Mouse (Mus musculus) thymus, adult 2 months (tissue): ENCODE measurements around the gene Itgb5.

Experiments used
- CTCF ChIP-seq: fragments of 200-500 bp; IDR thresholded peaks from 2 replicates; pipeline ENCODE4 v1.5.1; 2012; ENCODE audit warnings: mild to moderate bottlenecking, control low read depth, low read length, moderate library complexity, borderline replicate concordance; ENCODE audit not compliant: control insufficient read depth, poor library complexity, insufficient read depth; ENCODE audit errors: extremely low read depth
- POLR2A ChIP-seq: fragments of 200-500 bp; IDR thresholded peaks from 2 replicates; pipeline ENCODE4 v1.6.1; 2012; ENCODE audit warnings: mild to moderate bottlenecking, low read length, control low read depth, moderate library complexity; ENCODE audit not compliant: control insufficient read depth, poor library complexity, insufficient read depth; ENCODE audit errors: extremely low read depth

DNA sequence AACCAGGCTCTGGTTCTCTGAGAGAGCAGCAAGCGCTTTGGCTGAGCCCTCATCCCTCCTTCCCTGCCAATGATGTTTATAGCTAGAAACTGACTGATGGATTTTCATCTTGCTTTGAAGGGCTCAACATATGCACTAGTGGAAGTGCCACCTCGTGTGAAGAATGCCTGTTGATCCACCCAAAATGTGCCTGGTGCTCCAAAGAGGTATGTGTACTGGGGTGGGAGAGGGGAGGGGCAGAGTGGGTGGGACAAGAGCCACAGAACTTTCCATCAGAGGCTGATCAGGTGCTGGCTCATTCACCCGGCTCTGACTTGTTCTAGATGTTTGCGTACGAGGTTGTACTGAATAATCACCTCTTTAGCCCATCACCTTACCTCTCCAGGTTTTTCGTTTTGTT is 15.4 kb downstream of the Itgb5 start:
- TF ChIP-seq POLR2A (no peak), CTCF (no peak)
